Mouse (Mus musculus) thymus, postnatal 14 days (tissue): ENCODE measurements around the gene Pde7b.

Experiments used
- DNase-seq: peaks from one replicate; pipeline ENCODE4 v3.0.0; 2021

Gene Pde7b

DNA sequence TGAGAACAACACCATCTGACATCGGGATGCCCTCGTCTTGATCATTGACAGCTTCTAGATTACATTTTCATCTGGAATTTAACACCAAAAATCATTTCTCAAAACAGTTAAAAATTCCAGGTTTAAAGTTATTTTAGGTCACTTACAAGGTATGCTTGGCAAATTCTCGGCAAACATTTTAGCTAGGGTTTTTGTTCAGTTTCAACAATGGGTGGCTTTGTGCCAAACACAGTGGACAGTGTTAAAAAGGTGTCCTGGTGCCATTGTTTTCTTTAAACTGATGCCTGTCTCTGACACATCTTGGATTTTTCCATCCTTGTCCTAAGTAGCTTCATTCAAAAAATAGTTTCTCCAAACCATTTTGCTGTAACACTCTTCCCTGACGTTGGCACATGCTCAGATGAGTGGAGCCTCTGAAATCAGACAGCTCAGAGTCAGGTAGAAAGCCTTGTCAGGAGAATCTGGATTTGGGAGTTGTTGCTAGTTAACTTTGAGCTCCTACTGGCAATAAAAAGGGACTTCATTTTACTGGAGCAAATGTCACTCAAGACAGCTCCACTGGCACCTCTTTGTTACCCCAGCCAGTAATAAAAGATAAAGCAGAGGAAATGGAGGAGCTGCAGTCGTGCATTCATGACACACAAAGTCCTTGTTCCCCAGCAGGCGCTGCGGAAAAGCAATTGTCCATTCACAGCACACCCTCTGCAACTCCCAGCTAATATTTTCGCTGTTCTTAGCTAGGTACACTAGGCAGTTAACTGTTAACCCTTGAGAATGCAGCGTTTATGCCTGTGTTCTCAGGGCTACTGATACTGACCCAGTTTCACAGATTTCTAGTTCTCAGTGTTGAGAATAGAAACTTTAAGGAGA is 2.0 kb downstream of the Pde7b start:
- no peak for DNase-seq

DNA sequence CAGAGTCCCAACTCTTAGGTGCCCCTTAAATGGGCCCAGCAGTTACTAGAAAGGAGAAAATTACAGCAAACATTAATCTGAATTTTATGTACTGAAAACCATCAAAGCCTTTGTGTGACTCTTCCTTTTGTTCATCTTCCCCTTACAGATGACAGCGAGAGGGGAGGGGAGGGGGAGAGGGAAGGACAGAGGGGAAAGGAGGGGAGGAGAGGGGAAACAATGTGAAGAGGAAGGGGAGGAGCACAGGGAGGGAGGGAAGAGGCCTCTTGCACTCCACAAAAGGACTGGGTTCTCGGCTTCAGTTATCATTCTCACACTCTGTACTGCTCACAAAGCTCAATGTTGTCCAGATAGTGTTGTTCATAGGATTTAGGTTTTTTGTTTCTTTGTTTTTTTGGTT is 5.7 kb downstream of the Pde7b start:
- DNase-seq, result no peak

DNA sequence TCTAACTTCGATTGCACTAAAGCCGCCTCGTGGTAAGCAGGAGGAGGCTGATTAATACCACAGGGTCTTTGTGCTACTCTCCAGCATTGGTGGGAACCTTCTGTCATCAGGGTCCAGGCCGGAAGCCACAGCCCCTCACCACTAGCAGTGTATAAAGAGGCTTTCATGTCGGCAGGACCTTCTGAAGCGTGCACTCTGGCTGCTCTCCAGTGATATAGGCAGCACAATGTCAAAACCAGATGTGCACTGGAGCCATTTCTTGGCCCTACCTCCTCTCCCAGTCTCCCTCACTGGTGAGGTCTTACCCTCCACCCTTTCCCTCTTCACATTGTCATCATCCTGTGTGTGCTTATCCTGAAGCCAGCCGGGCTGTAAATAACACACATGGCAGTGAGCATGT is 24.2 kb downstream of the Pde7b start:
- DNase-seq, result no peak

DNA sequence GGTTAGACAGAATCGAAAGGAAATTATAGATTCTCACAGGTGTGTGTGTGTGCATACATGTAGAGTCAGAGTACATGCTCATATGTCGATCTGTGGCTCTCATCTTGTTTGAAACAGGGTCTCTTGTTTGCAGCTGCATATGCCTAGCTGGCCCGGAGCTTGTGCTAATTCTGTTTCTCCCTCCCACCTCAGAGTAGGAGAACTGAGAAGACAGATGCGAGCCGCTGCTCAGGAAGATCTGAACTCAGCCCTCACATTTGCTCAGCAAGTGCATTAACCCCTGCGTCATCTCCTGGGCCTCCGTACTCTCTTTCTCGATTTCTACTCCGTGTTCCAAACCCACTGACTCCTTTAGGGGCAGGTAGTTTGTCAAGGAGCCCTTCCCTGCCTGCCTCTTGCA is 25.0 kb downstream of the Pde7b start:
- no peak for DNase-seq

DNA sequence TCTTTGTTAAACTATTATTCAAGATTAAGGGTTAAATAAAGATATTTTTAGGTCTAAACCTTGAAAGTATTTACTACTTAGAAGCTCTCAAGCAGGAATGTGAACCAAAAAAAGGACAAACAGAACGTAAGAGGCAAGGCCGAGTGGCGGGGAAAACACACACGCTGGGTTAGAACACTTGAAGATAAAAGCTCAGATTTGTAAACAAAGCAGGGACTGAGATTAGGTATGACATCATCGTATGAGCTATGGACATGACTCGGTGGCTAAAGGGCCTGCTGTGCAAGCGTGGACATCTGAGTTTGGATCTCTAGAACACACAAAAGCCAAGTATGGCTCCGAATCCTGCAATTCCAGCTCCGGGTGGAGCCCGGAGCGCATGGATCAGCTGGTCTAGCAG is 29.2 kb downstream of the Pde7b start:
- DNase-seq, result no peak

DNA sequence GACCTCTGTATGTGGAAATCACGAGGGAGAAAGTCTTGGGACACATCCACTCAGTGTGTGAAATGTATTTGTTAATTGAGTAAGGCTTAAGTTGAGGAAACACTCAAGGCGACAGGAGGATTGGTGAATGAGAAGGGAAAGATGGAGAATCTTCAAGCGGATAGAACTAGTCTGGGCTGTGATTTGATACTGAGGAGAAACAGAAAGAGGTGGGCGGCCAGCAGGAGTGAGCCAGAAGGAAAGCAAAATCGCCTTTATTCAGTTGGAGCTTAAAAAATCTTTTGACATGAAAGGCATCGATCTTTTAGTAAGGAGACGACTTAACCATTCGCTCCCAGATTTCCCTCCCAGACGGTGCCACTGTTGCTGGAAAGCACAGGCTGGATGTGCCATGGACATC is 34.9 kb downstream of the Pde7b start:
- no peak for DNase-seq

DNA sequence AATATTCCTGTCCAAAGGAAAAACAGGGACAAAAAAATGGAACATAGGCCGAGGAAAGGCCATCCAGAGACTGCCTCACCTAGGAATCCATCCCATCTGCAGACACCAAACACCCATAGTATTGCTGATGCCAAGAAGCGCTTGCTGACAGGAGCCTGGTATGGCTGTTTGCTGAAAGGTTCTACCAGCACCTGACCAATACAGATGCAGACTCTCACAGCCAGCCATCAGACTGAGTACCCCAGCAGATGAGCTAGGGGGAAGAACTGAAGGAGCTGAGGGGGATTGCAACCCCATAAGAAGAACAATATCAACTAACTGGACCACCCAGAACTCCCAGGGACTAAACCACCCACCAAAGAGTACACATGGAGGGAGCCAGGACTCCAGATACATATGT is 40.7 kb downstream of the Pde7b start:
- no peak for DNase-seq

DNA sequence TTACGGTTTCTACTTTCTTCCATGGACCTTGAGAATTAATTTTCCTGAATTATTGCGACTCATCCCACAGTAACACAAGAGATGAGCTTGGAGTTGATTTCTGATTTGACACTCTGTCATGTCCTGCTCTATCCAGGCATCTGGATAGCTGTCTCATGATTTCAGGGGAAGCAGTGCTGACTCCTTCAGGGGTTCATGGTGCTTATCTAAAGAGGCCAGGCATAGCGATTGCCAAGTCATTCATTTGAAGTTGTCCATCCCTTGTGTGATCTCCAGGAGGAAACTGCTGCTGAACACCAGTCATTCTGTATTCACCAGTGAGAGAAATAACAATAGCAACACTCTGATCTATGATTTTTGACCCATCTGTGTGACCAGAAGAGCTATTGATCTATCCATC is 43.9 kb downstream of the Pde7b start:
- no peak for DNase-seq

DNA sequence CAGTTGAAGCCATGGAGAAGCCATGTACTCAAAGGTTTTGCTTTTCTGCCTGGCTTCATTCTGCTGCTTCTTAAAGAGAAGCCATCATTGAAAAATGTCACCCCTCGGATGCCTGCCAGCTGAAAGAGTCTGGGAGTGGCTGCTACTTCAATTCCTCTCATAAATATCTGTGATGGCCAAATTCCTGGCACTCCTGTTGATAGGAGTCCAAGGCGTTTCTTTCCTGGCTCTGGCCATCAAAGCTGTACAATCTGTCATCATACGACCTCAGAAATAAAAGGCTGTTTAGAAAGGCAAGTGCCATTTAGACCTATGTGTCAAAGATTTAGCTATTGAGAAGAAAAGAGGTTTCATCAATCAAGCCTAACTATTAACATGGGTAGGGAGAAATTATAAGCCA is 49.6 kb downstream of the Pde7b start:
- no peak for DNase-seq

DNA sequence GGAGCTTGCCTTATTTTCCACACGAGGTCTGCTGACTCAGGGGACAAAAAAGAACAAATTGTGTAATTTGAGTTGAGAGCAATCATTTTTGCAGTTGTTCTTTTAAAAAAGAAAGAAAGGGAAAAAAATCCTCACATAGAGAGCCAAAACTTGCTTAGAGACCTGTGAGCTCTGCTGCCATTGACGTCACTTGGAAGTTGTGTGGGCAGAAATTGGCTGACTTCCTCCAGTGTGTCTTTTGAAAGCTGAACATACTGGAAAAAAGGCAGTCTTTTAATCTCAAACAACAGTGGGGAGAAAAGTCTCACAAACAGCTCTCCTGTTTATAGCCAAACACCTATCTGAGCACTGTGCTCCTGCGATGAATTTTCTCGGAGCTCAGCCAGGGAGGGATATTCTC is 51.1 kb downstream of the Pde7b start:
- no peak for DNase-seq

DNA sequence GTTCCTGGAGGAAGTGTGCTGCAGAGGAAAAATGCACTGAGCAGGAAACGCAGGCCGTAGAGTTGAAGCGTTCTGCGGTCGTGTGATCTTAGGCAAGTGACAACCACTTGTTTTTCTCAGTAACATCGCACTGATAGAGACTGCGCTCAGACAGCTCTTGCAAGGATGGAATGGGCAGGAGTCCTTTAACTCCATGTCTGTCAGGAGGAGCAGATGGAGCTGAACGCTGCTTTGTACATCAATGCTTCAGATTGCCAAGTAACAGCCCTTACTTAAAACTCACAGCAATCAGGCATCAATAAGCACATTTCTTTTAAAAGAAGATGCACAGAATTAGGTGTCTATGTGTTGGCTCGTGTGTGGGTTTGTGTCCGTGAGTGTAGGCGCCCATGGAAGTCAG is 52.3 kb downstream of the Pde7b start:
- no peak for DNase-seq

DNA sequence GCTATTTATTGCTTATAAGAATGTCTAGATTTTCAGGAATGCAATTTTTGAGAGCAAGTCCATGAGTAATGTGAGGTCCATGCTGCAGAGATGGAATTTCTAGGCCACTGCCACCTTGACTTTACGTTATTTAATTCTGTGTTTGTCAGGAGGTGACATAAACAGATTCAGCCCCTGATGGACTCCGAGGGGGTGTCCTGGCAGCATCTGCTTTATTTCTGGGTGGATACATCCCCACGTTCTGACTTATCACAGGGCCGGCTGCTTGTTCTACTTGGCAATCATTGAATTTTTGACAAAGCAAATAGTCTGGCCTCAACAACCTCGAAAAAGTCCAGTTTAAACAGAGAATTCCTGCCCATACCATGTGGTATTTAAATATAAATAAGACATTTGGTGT is 53.3 kb downstream of the Pde7b start:
- DNase-seq, result no peak

DNA sequence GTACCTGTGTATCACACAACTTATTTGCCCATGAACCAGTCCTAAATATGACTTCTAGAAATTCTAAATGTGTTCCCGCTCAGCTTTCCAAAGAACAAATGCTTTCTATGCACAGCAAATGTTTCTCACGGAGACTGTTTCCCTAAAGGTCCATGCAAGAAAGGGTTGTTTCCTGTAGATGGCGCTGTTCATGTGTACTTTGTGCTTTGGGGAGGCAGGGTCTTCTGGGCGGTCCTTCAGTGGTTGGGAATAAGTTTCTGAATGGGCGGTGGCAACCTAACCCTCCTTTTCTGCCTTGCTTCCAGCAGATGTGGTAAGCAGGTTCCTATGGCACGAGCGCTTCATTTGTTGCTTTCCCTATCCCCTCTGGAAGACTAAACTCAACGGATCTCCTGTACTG is 54.3 kb downstream of the Pde7b start:
- no peak for DNase-seq

DNA sequence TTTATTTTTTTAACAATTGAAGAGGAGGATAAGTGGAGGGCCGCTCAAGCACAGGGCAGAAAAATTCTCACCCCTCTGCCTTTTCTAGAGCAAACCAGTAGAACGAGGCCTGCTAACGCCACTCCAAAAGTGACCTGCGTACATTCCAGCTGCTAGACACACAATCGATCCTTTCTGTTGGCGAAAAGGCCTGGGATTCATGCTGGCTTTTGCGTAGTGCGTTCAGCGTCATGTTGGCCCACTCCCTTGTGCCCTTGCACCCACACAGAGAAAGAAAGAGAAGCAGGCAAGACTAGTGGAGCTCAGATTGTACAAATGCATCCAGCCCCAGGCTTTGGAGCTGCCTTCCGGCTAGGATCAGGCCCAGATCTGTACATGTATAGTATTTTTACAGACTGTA is 55.4 kb downstream of the Pde7b start:
- DNase-seq, result no peak

DNA sequence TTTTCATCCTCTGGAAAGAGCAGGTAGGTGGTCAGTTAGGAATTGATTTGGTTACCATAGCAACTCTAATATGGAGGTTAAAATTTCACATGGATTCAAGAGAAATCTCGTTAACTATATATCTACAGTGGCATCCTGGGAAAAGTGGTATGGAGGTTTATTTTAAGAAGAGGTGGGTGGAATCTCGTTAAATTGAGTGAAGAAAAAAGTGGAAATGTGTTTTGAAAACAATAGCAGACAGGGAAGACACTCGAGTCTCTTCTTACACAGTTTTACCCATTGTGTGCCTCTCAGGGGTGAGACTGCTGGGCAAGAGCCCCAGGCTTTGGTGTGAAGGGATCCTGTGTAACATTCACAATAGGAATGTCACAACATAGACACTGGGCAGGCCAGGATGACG is 56.3 kb downstream of the Pde7b start:
- no peak for DNase-seq

DNA sequence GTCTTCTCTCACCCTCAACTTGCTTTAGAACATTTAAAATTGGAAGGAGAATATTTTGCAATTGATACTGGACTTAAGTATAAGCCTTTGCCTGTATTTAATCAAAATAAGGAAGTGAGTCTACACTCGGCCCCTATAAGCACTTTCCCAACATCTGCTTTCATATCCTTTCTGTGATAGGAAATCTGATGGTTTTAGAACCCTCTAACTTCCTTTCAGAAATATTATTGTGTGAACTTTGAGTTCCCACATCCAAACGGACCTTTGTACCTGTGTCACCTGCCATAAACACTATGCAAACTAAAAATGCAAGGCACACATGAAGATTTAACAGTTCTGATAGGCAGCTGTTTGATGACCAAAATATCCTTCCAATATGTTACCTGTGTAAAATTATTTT is 58.2 kb downstream of the Pde7b start:
- no peak for DNase-seq

DNA sequence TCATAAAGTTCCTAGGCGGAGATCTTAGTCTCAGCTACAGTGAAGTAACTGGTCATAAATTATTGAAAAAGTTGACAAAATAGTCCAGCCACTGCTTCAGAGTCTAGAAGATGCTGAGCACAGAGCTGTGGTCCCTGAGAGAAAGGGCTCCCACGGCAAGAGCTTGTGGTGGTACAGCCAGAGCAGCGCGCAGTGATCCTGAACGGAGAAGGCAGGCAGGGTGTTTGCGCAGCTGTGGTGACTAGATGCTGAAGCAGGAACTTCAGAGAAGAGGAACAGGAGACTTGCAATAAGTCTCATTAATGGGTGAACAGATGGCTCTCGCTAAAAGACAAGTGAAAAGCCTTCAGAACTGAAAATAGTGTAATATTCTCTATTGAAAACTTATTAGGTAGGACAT is 61.9 kb downstream of the Pde7b start:
- DNase-seq, result no peak

DNA sequence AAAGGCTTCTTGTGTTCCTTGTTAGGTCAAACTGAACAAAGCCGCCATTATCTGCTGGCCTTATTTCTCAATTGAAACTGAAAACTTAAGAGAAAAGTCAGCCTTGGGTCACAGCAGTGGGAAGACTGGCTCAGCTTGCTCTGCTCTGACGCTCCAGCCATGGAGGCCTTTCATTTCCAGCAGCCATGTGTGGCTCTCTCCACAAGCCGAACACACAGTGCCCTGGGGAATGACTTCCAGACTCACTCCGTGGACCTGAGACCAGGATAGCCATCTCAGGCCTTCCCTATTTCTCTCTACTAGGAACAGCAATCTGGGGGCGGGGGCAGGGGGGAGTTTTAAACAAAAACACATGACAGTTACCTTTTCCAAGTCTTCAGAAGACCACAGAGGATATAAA is 63.2 kb downstream of the Pde7b start:
- no peak for DNase-seq

DNA sequence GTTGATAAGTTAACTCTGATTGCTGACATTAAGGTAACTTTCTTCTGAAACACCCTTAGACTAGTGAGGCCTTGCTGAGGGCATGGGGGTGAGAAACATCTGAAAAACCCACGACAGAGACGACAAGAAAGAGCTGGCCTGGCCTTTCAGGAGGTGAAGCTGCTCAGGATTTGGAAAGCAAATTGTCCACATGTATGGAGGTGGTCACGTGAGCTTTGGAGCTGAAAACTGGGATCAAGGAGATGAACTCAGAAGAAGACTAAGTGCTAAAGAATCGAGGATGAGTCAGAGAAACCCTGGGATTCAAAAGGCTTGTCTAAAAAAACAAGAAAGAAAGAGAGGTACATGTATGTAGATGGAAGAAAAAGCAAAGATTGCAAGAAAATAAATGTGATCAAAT is 65.2 kb downstream of the Pde7b start:
- no peak for DNase-seq

DNA sequence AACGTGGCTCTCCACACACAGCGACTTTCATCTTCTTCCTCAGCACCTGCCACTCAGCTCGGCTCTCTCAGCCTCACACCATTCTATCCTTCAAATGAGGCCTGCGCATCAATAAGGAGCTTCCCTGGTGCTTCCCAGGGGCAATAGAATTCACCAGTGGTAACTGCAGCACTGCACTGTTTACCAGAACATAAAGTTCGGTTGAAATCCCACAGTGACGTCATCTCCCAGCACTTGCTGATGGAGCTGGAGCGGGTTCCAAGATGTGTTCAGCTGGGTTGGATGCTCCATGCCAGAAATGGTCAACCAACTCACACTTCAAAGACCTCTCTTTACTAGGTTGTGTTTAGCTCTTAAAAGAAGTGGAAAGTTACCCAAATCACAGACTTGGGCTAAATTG is 65.6 kb downstream of the Pde7b start:
- DNase-seq, result no peak

DNA sequence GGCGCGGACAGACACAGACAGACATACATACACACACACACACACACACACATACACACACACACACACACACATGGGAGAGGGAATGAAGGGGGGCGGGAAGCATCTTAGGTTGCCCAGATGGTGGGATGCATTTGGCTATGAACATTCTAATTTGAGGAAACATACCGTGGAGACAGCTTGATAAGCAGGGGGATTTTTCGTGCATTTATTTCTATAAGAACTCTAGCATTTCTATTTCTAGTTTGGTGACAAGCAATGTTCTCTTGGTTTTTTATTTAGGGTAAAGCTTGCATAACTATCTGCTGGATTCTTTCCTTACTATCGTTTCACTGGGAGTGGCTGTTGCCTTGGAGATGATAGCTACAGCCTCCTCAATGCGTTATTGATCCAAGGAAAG is 66.2 kb downstream of the Pde7b start:
- DNase-seq, result no peak

DNA sequence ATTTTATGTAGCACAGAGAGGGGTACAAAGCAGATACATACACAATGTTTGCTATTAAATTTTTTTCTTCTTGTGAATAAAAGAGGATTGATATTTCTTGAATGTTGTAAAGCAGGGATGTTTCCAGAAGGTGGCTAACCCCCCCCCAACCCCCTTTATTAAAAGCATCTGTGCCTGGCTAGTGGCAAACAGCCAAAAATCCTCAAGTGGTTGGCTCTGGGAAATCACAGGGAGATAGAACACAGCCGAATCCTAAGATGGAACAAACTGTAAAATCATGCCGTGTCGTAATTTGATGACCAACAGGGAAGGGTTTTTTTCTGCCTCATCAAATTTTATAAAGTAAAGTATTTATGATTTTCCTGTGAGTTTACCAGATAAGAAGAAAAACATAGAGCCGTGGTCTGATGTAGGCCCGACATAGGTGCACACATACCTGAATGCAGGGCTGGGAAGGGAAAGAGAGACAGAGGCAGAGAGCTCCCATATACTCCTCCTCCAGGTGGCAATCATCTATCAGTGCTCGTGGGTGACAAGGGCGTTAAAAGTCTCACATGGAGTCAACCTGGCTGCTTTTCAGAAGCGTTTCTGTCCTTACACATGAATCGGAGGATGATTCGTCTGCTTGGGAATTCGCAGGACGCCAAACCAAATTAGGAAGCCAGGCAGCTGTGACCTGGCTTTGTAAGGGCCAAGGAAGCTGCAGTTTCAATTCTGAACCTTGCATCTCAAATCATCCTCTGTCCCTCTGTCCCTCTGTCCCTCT is 67.4 kb downstream of the Pde7b start:
- DNase-seq, result no peak

DNA sequence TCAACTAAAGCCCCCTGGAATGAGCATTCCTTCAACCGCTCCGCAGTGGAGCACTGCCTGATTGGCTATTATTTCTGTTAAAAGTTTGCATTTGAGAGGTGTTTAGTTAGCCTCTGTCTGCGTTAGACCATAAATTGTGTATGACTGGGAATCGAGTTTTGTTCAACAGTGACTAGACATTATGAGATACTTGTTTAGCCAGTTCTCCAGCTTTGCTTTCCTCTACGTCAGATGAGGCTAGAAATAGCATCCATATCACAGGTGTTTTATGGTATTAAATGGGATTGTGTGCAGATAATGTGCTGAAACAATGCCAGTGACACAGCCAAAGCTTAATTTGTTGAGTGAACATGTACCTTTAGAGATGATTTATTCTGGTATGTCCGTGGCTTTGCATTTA is 70.3 kb downstream of the Pde7b start:
- no peak for DNase-seq

DNA sequence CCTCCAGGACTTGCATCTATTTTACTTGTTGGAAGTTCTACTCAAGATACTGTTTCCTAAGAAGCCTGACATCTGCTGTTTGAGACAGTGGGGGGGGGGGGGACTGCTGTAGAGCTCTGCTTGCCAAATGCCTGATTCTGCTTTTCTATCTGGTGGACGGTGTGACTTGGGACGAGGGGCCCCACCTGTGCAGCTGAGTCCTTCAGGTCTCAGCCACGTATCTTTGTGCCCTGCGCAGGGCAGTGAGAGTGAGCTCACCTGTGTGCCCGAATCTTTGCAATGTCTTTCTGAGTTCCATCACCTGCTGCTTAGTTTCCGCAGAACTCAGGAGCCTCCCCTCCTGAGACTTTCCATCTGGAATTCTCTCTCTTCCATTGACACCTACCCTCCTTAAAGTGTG is 70.7 kb downstream of the Pde7b start:
- no peak for DNase-seq

DNA sequence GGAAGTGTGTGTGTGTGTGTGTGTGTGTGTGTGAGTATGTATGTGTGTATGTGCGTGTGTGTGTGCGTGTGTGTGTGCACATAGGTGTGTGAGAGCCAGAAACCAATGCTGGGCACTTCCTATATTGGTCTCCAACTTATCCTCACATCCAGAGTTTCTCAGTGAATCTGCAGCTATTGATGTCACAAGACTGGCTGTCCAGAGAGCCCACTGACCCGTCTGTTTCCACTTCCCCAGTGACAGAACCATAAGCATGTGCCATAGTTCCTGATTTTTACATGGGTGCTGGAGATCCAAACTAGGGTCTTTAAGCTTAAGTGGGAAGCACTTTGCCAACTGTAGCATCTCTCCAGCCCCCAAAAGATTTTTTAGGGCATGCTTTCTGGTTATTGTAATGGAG is 71.6 kb downstream of the Pde7b start:
- DNase-seq, result no peak
